Mouse (Mus musculus): Measurements from ENCODE around the gene Ifit3. TPM values are rescaled to one million over a fixed set of nuclear protein-coding genes. Genes with fewer than 3 reads are reported as not detected.
"Not testable (repeated sequence)": the region's sequence is repeated elsewhere in the genome, so short reads cannot be mapped to it uniquely, and the experiment has no call there.

Ifit3 gene
- polyA plus RNA-seq, 1 experiment from 2014 or later = 0.31 TPM

DNA sequence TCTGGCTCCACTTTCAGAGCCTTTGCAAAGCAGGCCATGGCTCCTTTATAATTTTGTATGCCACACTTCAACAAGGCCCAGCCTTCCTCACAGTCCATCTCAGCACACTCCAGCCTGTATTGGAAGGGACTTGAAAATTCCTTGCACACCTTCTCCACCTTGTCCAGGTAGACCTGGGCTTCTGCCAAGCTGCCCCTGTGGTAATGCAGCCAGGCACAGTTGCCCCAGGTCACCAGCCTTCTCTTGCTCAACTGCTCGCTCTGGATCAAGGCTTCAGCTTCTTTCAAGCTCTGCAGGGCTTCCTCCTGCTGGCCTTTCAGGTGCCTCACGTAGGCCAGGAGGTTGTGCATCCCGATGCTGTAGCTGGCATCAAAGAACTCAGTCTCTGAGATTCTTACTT is 11.2 kb downstream of the Ifit3 start:
- not testable (repeated sequence) for ATAC-seq (ENCODE audit: low FRiP score)

DNA sequence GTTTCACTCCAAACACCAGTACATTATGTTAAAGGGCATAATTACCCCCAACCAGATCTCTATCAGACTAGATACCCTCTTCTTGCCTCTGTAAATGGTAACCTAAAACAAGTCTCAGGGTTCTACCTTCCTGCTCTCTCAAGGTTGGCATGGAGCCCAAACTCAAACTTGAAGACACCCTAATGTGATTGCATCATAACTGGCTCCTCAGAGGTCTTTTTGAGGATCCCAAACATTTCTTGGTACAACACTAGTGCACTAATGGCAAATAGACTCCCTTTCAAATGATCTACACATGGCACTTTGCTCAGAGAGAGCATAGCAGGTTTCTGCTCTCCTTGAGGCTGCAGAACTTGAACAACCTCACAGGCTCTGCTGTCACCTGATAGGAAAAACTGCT is 13.5 kb downstream of the Ifit3 start:
- no peaks in the 10 kb centered on the region for H3K27me3 ChIP-seq
- H3K27ac ChIP-seq = no peak overlapping the region
- no peak overlapping the region for H3K4me3 ChIP-seq
- no peaks in the 10 kb centered on the region for H3K36me3 ChIP-seq
- no peak overlapping the region for H3K9ac ChIP-seq
- no peak for ATAC-seq (ENCODE audit: low FRiP score)
- no peak overlapping the region for H3K4me2 ChIP-seq (replicated peaks)
- 0 out of 2 replicates have a peak, but pooled peaks cover 2% of the 10 kb centered on the region for H3K9me3 ChIP-seq (replicated peaks)
- H3K4me1 ChIP-seq = no peaks in the 10 kb centered on the region

More for the DNA sequence above, 11.2 kb downstream of the Ifit3 start:
- not testable (repeated sequence) for H3K4me1 ChIP-seq; H3K9me3 ChIP-seq (replicated peaks); H3K27me3 ChIP-seq; H3K36me3 ChIP-seq; H3K4me2 ChIP-seq (replicated peaks); H3K4me3 ChIP-seq; H3K27ac ChIP-seq; H3K9ac ChIP-seq
- 88% methylated on average over 3 of the region's 3 CpGs for WGBS

- ATAC-seq (ENCODE audit: low FRiP score) = no peak
- no peaks in the 10 kb centered on the region for H3K27me3 ChIP-seq
- H3K36me3 ChIP-seq = no peaks in the 10 kb centered on the region
- H3K4me1 ChIP-seq = no peaks in the 10 kb centered on the region
- H3K4me2 ChIP-seq (replicated peaks) = no peak overlapping the region
- H3K27ac ChIP-seq = no peak overlapping the region
- no peak overlapping the region for H3K9ac ChIP-seq
- 0 out of 2 replicates have a peak, but pooled peaks cover 2% of the 10 kb centered on the region for H3K9me3 ChIP-seq (replicated peaks)
- no peak overlapping the region for H3K4me3 ChIP-seq
- WGBS = 94% methylated on average over 2 of the region's 2 CpGs
Observed at GRCm38 (mm10) chr19:34598341-34598740, 15.0 kb downstream of the Ifit3 start.

- not testable (repeated sequence) for ATAC-seq (ENCODE audit: low FRiP score); H3K9me3 ChIP-seq (replicated peaks); H3K27ac ChIP-seq; H3K27me3 ChIP-seq; H3K36me3 ChIP-seq; H3K4me2 ChIP-seq (replicated peaks); H3K9ac ChIP-seq; H3K4me3 ChIP-seq; H3K4me1 ChIP-seq
Observed at GRCm38 (mm10) chr19:34599250-34599649, 15.9 kb downstream of the Ifit3 start.

DNA sequence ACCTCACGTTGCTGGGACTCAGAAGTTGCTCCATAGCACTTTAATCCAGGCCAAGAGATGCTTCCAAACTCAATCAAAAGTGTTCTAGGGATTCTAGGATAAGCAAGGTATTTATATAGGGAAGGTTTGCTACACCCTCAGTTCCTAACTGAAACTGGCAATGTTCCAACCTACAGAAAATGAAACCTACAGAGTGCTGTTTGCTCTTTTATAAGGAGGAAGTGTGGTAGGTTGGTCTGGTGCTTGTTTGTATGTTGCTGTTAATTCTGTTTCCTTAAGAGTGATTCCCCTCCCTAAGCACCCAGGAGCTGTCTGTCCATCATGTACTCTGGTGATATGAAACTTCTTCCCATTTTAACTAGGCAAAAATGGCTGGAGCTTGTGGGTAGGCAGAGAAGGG is 18.6 kb downstream of the Ifit3 start, which contains the start of gene Ifit1bl1:
Gene Ifit1bl1 (minus strand): TSS at position 69 of the 400 bp plus-strand sequence.
- not testable (repeated sequence) for H3K9ac ChIP-seq; H3K27me3 ChIP-seq; ATAC-seq (ENCODE audit: low FRiP score); H3K9me3 ChIP-seq (replicated peaks); H3K27ac ChIP-seq; H3K4me2 ChIP-seq (replicated peaks); H3K36me3 ChIP-seq; H3K4me1 ChIP-seq; H3K4me3 ChIP-seq
- 30% methylated on average over 1 of the region's 1 CpGs for WGBS

DNA sequence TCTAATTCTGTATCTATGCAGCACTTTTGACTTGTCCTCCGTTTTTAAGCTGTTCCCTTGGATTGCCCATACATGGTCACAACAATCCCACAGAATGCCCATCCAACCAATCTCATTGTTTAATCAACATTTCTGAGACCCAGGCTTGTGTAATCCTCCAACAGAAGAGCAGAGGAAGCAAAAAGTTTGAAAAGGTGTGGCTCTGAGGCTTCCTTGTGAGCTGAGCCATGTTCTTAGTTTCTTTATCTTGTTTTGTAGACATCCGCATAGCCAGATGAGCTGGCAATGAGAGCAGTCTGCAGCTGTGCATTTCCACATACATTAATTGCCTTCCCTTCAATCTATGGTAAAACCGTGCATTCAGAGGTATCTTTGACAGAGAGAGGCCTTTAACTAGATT is 22.1 kb downstream of the Ifit3 start:
- Histone ChIP-seq H3K9me3 (replicated peaks) (0 out of 2 replicates have a peak, but pooled peaks cover 2% of the 10 kb centered on the region), H3K4me2 (replicated peaks) (no peak overlapping the region), H3K4me1 (no peaks in the 10 kb centered on the region), H3K27me3 (no peaks in the 10 kb centered on the region), H3K27ac (no peak overlapping the region), H3K36me3 (no peaks in the 10 kb centered on the region), H3K9ac (no peak overlapping the region), H3K4me3 (no peak overlapping the region)
- no peak for ATAC-seq (ENCODE audit: low FRiP score)
- WGBS = 88% methylated on average over 3 of the region's 3 CpGs

DNA sequence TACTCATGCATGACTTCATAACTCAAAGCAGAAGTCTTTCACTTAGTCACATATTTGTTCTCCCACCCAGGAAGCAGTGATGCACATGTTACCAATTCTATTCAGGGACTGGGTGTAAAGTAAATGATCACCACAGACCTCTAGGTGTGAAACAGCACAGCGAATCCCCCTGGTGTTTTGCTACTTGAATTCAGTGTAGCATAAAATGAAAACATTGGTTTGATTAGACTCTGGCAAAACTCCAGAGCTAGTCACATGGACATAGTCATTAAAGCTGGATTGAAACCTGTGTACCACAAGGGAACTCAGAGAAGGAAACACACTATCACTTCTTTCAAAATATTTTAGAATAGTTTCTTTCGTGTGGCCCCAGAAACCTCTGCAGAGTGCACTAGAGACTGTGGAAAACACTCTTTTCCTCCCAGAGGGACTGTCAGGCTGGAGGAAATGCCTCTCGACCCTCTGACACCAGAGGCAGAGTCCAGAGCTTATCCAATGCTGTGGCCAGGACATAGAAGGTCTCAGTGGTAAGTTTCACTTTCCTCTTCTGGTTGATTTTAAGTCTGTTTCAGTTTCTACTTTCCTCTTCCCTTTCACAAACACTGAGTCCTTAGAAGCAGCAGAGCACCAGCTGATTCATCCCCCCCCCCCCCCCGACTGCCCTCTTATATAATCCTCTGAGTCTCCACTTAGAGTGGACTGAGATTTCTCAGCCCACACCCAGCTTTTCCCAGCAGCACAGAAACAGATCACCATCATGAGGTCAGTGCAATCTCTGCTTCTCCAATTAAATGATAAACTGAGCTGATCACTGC is 24.1 kb downstream of the Ifit3 start, which contains the start of gene Ifit3b:
Gene Ifit3b (plus strand): TSS at position 734 of the 815 bp plus-strand sequence.
- ATAC-seq (ENCODE audit: low FRiP score) = not testable (repeated sequence)
- WGBS = 55% methylated on average over 4 of the region's 4 CpGs

DNA sequence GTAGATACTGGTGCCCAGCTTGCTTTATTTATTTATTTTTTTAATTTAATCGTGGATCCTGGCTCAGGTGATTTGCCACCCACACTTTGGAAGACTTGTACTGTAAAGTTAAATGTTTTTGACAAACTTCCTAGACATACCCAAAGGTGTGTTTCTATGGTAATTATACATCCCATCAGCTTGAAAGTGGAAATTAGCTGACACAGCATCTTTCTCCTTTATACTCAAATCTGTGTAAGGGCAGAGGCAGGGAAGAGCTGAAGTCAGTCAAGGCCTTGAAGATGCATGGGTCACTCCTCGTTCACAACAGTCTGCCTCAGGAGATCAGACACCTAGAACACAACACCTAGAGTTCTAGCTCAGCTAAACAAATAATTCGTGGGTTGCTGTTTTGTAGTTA is 26.8 kb downstream of the Ifit3 start:
- not testable (repeated sequence) for H3K4me2 ChIP-seq (replicated peaks); H3K27me3 ChIP-seq; H3K36me3 ChIP-seq; H3K9ac ChIP-seq; H3K9me3 ChIP-seq (replicated peaks); H3K4me1 ChIP-seq; H3K4me3 ChIP-seq; ATAC-seq (ENCODE audit: low FRiP score); H3K27ac ChIP-seq
- 80% methylated on average over 3 of the region's 3 CpGs for WGBS

More for the DNA sequence above, 24.1 kb downstream of the Ifit3 start, which contains the start of gene Ifit3b:
- H3K9ac ChIP-seq; H3K4me1 ChIP-seq; H3K4me3 ChIP-seq; H3K27ac ChIP-seq; H3K4me2 ChIP-seq (replicated peaks); H3K36me3 ChIP-seq; H3K9me3 ChIP-seq (replicated peaks); H3K27me3 ChIP-seq: not testable (repeated sequence)

DNA sequence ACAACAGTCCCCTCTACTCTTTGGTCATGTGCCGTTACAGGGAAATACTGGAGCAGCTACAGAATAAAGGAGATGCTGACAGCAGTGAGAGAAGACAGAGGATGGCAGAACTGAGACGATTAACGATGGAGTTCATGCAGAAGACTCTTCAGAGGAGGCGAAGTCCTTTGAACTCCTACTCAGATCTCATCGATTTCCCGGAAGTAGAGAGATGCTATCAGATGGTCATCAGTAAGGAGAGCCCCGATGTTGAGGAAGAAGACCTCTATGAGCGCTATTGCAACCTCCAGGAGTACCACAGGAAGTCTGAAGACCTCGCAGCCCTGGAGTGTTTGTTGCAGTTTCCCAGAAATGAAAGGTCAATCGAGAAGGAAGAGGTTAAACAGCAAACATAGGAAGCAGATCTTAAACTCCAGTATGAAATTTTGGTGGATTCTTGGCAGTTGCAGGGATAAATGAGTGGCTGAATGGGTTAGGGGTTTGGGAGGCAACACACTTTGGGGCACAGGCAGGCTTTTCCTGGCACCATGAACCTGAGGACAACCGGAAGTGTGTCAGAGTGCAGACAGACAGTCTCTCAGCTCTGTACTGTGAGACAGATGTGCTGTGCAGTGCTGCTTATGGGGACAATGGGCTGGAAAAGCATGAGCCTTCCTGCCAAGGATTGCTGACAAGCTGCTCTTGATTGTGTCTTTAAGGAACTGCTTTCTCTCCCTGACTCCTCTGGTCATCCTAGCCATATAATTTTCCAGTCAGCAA is 29.1 kb downstream of the Ifit3 start:
- not testable (repeated sequence) for H3K4me1 ChIP-seq; H3K27me3 ChIP-seq; H3K4me3 ChIP-seq; H3K9me3 ChIP-seq (replicated peaks); H3K36me3 ChIP-seq; H3K4me2 ChIP-seq (replicated peaks); H3K27ac ChIP-seq; H3K9ac ChIP-seq; ATAC-seq (ENCODE audit: low FRiP score)
- WGBS = 85% methylated on average over 5 of the region's 11 CpGs

DNA sequence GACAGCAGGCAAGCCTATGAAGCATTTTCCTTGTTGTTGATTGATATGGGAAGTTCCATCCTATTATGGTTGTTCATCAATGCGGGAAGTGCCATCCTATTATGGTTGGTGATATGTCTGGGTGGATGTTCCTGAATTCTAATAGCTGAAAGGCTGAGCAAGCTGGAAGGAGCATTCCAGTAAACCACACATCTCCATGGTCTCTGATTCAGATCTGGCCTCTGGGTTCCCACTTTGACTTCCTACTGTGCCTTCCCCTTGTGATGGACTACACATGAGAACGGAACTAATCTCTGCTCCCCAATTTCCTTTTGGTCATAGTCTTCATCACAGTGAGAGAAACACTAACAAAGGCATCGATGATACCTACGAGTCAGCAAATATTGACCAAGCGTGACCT is 37.5 kb downstream of the Ifit3 start:
- Histone ChIP-seq H3K4me3 (no peak overlapping the region), H3K27ac (no peak overlapping the region), H3K9me3 (replicated peaks) (no peaks in the 10 kb centered on the region), H3K4me1 (no peaks in the 10 kb centered on the region), H3K4me2 (replicated peaks) (no peak overlapping the region), H3K36me3 (no peaks in the 10 kb centered on the region), H3K27me3 (no peaks in the 10 kb centered on the region), H3K9ac (no peak overlapping the region)
- WGBS = 94% methylated on average over 5 of the region's 5 CpGs
- ATAC-seq (ENCODE audit: low FRiP score) = no peak

DNA sequence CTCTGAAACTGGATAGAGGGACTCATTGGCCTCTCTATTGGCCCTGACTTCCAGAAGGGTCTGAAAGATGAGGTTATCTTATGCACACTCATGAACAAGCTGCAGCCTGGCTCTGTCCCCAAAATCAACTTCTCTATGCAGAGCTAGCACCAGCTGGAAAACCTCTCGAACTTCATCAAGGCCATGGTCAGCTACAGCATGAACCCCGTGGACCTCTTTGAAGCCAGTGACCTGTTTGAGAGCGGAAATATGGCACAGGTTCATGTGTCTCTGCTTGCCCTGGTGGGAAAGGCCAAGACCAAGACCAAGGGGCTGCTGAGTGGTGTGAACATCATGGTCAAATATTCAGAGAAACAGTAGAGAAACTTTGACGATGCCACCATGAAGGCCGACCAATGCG is 40.5 kb downstream of the Ifit3 start:
- H3K27me3 ChIP-seq = no peaks in the 10 kb centered on the region
- no peak overlapping the region for H3K4me3 ChIP-seq
- H3K4me1 ChIP-seq = no peaks in the 10 kb centered on the region
- H3K9ac ChIP-seq = no peak overlapping the region
- no peaks in the 10 kb centered on the region for H3K9me3 ChIP-seq (replicated peaks)
- H3K4me2 ChIP-seq (replicated peaks) = no peak overlapping the region
- no peaks in the 10 kb centered on the region for H3K36me3 ChIP-seq
- no peak overlapping the region for H3K27ac ChIP-seq
- WGBS = 93% methylated on average over 6 of the region's 6 CpGs
- no peak for ATAC-seq (ENCODE audit: low FRiP score)

DNA sequence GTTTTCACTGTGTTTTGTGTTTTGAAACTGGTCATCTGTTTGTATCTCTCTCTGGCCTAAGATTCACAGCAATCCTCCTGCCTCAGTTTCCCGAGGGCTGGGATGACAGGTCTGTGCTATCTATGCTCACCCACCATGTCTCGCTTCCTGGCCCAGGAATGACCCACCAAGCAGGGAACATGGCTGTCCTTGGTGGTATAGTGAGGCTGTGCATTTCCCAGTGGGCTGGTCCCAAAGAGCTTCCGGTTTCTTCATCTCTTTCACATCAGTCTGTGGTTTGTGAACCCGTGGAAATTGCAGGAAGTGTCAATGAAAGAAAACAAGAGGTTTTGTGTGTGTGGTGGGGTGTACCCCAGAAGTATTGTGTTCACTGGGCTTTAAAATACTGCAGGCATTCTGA is 41.3 kb downstream of the Ifit3 start:
- WGBS = 84% methylated on average over 4 of the region's 4 CpGs
- no peak overlapping the region for H3K27ac ChIP-seq
- H3K36me3 ChIP-seq = no peaks in the 10 kb centered on the region
- ATAC-seq (ENCODE audit: low FRiP score) = no peak
- H3K9me3 ChIP-seq (replicated peaks) = no peaks in the 10 kb centered on the region
- no peaks in the 10 kb centered on the region for H3K27me3 ChIP-seq
- H3K9ac ChIP-seq = no peak overlapping the region
- H3K4me1 ChIP-seq = no peaks in the 10 kb centered on the region
- no peak overlapping the region for H3K4me2 ChIP-seq (replicated peaks)
- no peak overlapping the region for H3K4me3 ChIP-seq

Measured in hindbrain, embryonic 12.5 days (tissue).